Mouse (Mus musculus): ENCODE measurements around the gene Nr6a1. TPM values are rescaled to one million over a fixed set of nuclear protein-coding genes. Genes with fewer than 3 reads are reported as not detected.

Nr6a1 gene
- total RNA-seq, 1 experiment from 2014 or later, result 0.29 TPM

GRCm38 (mm10) chr2:38738601-38739301 lies 188.7 kb downstream of the Nr6a1 start:
- ATAC-seq (replicated peaks; ENCODE audit: insufficient number of reproducible peaks, low FRiP score, low TSS enrichment, poor library complexity, severe bottlenecking), result 0 out of 2 replicates have a peak, but pooled peaks have one; percentile 35

- ATAC-seq (replicated peaks; ENCODE audit: insufficient number of reproducible peaks, low FRiP score, low TSS enrichment, poor library complexity, severe bottlenecking), result no peak
Measured at GRCm38 (mm10) chr2:38735740-38736139, 191.7 kb downstream of the Nr6a1 start.

- no peak for ATAC-seq (replicated peaks; ENCODE audit: insufficient number of reproducible peaks, low FRiP score, low TSS enrichment, poor library complexity, severe bottlenecking)
Measured at GRCm38 (mm10) chr2:38734721-38735120, 192.8 kb downstream of the Nr6a1 start.

DNA sequence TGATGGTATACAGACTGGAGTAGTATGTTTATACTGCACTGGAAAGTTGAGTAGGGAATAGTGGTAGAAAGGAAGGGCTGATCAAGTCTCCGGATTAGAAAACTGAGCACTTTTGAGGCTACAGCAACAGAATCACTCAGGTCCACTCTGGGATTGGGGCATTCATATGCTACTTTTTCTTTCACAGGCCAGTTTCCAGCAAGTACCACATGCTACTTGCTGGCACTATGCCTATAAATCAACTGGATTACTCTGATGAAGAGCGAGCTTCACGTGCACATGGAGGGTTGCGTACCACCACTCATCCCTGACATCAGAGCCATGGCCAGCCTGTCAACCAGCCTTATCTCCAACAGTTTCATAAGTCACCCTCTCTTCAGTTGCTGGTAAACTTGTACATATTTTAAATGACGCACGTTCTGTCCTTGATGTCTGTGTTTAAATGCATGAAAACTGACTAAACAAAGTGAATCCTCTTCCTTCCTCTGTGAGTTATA lies 197.1 kb downstream of the Nr6a1 start:
- no peak for ATAC-seq (replicated peaks; ENCODE audit: insufficient number of reproducible peaks, low FRiP score, low TSS enrichment, poor library complexity, severe bottlenecking)

DNA sequence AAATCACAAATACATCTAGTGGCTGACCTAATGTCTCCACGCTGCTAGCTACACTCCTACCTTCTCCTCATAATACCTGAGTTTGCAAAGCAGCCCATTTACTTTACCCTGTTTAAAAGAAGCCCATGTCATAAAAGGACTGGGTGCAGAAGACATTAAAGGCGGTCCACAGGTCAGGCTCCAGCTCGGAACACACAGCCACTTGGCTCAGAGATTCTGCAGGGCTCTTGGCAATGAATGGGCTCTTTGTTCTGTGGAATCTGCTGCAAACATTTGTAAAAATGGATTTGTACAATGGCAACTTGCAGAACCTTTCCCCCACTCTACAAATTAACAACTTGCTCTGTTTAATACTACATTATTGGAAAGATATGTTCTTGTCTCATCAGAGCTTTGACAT lies 202.1 kb downstream of the Nr6a1 start:
- ATAC-seq (replicated peaks; ENCODE audit: insufficient number of reproducible peaks, low FRiP score, low TSS enrichment, poor library complexity, severe bottlenecking), result no peak

GRCm38 (mm10) chr2:38723378-38723777 lies 204.1 kb downstream of the Nr6a1 start:
- ATAC-seq (replicated peaks; ENCODE audit: insufficient number of reproducible peaks, low FRiP score, low TSS enrichment, poor library complexity, severe bottlenecking), result no peak

- no peak for ATAC-seq (replicated peaks; ENCODE audit: insufficient number of reproducible peaks, low FRiP score, low TSS enrichment, poor library complexity, severe bottlenecking)
Measured at GRCm38 (mm10) chr2:38722076-38722475, 205.4 kb downstream of the Nr6a1 start.

DNA sequence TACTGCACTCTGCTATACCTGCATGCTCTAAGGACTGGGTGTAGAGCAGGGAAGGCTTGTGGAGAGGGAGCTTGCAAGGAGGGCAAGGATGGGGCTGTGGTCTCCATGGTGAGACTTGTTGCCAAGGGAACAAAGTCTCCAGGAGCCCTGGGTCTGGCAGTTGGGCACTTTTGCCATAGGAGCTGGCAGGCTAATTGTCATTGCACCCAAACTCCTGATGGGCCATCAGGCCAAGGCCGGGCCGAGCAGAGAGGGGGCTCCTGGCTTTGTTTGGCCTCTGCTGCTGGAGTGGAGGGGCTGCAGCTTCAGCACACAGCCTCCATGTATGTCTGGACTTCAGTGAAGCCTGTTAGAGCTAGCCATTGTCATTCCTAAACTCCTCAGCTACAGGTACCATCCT lies 206.8 kb downstream of the Nr6a1 start:
- no peak for ATAC-seq (replicated peaks; ENCODE audit: insufficient number of reproducible peaks, low FRiP score, low TSS enrichment, poor library complexity, severe bottlenecking)

- ATAC-seq (replicated peaks; ENCODE audit: insufficient number of reproducible peaks, low FRiP score, low TSS enrichment, poor library complexity, severe bottlenecking), result no peak
Measured at GRCm38 (mm10) chr2:38719354-38719753, 208.1 kb downstream of the Nr6a1 start.

DNA sequence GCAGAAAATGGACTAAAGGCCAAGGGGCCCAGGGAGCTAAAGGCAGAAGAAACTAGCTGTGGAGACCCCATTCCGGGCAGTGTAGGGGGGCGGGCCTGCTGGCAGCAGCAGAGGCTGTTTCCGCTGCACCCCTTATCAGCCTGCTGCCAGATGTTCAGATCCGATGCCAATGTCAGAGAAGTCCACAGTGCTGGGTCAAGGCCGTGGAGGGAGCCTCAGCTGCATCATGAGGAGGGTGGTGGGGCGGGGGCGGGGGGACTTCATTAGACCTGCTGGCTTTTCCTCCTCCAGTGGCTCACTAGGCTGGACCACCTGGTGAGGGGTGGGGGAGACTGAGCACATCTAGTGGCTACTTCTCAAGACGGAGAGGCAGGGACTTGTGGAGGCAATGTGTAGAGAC lies 208.8 kb downstream of the Nr6a1 start:
- no peak for ATAC-seq (replicated peaks; ENCODE audit: insufficient number of reproducible peaks, low FRiP score, low TSS enrichment, poor library complexity, severe bottlenecking)

DNA sequence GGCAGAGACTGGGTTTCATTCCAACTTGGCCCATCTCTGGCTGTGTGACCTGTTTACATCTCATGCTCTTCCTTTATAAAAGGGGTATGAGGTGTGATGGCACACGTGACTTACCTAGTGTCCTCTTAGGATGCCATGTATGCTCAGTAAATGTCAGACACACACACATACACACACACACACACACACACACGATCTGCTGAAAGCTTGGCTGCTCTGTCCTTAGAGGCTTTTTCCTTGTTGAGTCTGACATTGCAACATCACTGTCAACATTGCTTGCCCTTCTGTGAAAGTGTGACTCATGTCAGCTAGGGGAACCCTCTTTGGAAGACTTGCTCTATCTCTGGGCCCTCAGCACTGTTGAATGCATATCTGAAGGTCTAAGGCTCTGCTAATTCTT lies 210.1 kb downstream of the Nr6a1 start:
- no peak for ATAC-seq (replicated peaks; ENCODE audit: insufficient number of reproducible peaks, low FRiP score, low TSS enrichment, poor library complexity, severe bottlenecking)

DNA sequence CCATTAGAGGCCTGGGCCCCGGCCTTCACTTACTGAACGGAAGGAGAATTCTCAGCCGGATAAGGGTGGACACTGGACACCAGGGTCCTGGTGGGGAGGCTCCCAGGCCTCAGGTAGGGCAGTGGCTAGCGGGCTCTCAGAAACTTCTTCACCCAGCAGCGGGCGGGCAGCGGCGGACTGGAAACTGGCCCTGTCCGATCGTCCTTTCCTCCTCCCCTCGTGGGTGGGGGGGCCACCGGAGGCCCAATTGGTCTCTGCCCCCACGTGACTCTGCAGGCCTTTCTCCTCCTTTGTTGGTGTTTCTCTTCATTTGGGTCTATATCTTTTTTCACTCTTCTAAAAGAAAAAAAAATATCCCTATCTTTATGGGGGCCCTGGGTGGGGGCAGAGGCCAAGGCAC lies 213.2 kb downstream of the Nr6a1 start, which contains the start of gene Nr5a1:
Gene Nr5a1, minus strand, starts transcription at position 219 of the 400 bp plus-strand sequence.
- ATAC-seq (replicated peaks; ENCODE audit: insufficient number of reproducible peaks, low FRiP score, low TSS enrichment, poor library complexity, severe bottlenecking), result no peak

GRCm38 (mm10) chr2:38713596-38713995 lies 213.9 kb downstream of the Nr6a1 start:
- ATAC-seq (replicated peaks; ENCODE audit: insufficient number of reproducible peaks, low FRiP score, low TSS enrichment, poor library complexity, severe bottlenecking), result no peak

DNA sequence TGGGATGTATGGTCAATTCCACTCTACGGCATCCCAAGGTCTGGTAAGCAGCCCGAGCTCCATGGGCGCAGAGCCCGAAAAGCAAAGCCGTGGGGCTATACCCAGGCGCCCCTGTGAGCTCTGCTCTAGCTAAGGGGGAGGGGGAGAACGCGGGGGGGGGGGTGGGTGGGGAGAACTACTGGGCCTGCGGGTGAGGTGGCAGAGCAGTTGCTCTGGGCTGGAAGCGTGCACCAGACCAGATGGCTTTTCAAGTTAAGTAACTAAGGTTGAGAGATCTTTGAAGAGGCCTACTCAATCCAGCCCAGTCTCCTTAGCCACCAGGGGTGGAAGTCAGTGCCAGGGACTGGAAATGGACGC lies 214.7 kb downstream of the Nr6a1 start:
- no peak for ATAC-seq (replicated peaks; ENCODE audit: insufficient number of reproducible peaks, low FRiP score, low TSS enrichment, poor library complexity, severe bottlenecking)

- ATAC-seq (replicated peaks; ENCODE audit: insufficient number of reproducible peaks, low FRiP score, low TSS enrichment, poor library complexity, severe bottlenecking), result no peak
Measured at GRCm38 (mm10) chr2:38712076-38712768, 215.3 kb downstream of the Nr6a1 start.

- ATAC-seq (replicated peaks; ENCODE audit: insufficient number of reproducible peaks, low FRiP score, low TSS enrichment, poor library complexity, severe bottlenecking), result no peak
Measured at GRCm38 (mm10) chr2:38711421-38711861, 216.0 kb downstream of the Nr6a1 start.

- no peak for ATAC-seq (replicated peaks; ENCODE audit: insufficient number of reproducible peaks, low FRiP score, low TSS enrichment, poor library complexity, severe bottlenecking)
Measured at GRCm38 (mm10) chr2:38710304-38711241, 216.9 kb downstream of the Nr6a1 start.

DNA sequence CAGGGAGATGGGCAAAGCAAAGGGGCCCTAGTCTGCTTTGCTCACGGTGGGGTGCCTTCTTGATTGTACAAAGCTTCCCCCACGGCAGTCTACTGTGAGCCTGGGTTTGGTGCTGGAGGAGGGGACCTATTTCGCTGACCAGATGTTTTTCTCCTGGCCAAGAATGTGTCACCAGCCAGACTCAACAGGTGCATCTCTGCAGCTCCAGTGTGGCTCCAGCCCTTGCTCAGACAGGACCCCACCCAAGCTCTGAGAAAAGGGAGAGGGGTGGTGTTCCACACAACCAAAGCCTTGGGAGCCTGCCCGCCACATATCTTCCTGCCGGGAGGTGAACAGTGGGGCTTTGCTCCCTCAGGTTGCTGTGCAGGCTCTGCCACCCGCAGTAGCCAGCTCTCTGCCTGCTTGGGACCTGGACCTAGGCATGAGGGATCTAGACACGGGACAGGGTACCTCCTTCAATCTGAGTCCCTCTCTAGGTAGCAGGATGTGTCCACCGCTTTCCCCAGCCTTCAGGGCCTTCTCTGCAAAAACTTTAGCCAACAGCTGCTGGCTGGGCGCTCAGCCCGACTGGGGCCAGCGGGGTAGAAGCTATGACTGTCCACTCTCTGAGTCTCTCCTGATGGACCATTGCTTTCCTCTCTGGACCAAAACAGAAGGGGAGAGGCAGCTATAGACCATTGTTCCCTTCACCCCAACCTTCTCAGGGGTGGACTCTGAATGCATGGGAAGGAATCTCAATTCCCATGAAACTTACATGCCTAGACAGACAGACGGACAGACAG lies 218.4 kb downstream of the Nr6a1 start:
- ATAC-seq (replicated peaks; ENCODE audit: insufficient number of reproducible peaks, low FRiP score, low TSS enrichment, poor library complexity, severe bottlenecking), result no peak
